Mouse (Mus musculus) inflammation-experienced regulatory T-cells, adult 6 months (primary cell): ENCODE data around the gene Gzma. TPM values are rescaled to one million over a fixed set of nuclear protein-coding genes. Genes with fewer than 3 reads are reported as not detected.

Source experiments
- ATAC-seq: one replicate; pipeline ENCODE4 v1.8.0; 2017
- polyA plus RNA-seq, 3 experiments: library from polyadenylated mRNA; unstranded; fragments of 100-300 nt; shearing (Covaris generic); gene quantifications; one replicate each; pipeline ENCODE4 v1.2.1; 2017

The Gzma gene
- 10 to 100 TPM in 1 of 3 experiments, under 1 TPM in 1, not detected in 1; 0.98 to 40.3 TPM for polyA plus RNA-seq

DNA sequence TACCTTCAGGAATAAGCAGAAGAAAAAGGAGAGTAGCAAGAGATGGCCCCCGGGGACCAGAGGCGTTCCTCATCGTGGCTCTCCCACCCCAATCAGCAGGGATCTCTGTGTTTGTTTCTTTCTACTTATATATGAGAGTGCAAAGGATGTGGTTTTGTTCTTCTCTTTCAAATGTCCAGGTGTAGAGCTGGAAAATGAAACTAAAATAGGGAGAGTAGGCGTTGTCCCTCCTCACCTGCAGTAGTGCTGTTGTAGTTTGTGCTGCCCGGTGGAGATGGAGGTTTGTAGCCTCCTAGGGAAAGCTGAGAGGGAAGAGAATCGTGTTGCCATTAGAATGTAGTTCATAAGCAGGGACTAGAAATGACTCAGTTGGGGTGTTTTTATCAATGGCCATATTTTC lies at the start of gene Gzma:
Gzma (minus strand) TSS at position 103 of the 400 bp plus-strand sequence.
- ATAC-seq = peak; percentile 83

DNA sequence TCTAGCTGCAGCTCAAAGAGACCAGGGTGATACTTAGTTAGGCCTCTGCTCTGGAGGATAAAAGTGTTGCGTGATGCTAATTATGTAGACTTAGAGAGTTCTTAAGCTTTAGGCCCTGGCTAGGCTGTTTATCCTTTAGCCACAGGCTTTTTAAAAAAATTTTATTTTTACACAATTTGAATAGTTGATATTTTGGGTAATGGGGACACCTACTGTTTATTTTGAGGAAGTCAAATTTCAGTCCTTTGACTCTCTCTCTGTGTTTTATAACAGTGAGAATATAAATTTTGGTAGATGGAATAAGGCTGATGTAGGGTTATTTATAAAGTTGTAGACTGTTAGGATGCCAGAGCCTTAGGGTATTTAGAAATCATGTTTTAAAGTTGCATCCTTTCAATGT lies 38.8 kb upstream of the Gzma start:
- no peak for ATAC-seq

DNA sequence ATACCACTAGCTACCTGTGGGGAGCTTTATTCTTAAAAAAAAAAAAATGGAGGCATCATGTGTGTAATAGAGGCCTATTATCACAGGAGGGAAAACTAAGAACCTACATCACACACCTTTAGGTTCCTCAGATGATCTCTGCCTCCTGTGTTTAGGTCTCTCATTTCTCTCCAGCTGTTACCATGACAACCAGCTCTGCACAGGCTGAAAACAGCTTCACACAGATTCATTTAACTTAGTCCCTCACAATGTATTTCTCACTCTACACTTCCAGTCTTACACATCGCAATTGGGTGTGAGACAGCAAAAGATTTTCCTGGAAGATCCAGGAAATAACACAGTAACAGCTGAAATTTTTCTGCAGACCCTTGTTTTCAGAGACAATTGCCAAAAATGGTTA lies 29.2 kb upstream of the Gzma start:
- ATAC-seq = no peak

DNA sequence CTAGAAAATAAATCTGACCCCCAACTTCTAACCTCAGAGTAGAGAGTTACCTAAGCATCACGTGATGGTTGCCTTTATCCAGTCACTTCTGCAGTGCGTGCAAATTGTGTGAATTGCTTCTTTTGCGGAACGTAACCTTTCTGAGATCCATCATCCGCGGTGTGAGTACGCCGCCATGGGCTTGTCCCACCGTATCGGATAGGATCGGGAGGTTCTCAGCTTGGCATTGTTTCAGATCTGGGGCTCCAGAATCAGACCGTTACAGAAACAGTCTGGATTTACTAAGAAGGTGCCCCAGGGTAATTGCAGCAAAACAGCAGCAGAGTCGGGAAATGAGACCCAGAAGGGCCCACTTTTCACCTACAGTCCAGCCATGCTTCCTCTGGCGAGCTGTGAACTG lies 20.5 kb upstream of the Gzma start:
- no peak for ATAC-seq

DNA sequence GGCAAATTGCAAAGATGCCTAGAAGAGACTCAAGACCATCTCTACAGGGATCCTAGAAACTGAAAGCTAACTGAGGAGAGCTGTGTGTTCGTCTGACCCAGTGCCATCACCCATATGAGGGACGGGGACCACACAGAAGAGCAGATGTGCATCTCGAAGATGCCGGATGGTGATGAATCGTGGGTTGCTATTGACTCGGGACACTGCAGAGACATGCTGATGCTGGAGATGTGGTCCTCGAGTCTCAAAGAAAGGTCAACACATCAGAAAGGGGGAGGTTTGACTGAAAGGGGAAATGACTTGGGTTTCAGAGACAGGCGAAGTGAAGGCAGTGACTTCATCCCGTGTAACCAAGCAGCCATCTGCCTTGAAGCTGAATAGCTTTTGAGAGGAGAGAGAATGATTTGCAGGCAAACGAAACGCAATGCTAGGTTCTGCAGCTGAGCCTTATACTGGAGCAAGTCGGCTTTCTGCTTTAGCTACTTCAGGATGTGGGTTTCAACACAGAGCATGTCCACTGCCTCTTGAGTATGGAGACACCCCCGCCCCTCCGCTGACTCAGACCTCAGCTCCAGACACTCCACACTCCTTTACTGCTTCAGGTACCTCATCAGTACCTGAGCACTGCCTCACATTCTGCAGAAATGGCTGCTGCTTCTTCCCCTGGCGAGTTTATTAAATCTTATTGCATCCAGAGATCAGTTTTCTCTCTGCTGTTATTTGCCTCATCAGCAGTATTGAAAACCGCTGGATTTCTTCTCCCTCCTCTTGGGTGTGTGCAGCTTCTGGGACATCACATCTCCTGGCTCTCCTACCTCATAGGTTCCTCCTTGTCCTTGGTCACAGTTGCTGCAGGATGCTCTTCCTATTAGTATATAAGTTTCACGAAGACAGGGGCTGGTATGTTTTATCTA lies 19.8 kb upstream of the Gzma start:
- ATAC-seq = peak; percentile 95

DNA sequence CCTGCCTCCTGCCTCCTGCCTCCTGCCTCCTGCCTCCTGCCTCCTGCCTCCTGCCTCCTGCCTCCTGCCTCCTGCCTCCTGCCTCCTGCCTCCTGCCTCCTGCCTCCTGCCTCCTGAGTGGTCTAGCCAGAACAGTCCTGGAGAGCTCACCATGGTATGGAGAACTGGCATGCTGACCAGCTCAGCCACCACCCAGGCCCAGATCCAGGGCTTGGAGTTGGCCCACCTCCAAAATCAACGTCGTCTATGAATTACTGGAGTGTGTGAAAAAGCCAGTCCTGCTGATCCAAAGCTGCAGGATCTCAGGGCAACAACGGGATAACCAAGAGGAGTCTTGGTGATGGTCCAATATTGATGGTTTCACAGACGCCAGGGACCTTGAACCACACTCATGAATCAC lies 18.2 kb upstream of the Gzma start:
- ATAC-seq = no peak

DNA sequence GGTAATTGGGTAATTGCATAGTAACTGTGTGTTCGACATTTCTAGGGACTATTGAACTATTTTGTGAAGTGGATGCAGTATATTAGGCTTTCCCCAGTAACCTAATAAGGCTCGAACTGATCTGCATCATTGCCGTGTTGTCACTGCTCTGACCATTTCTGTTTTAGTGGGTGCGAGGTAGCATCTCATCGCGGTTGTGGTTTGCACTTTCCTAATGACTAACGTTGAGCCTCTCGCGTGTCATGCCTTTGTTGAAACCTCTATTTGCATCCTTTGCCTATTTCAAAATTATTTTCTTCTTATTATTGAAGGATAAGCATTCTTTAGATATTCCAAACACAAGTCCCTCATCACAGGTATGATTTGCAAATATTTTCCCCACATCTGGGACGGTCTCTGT lies 4.0 kb upstream of the Gzma start:
- ATAC-seq = no peak

DNA sequence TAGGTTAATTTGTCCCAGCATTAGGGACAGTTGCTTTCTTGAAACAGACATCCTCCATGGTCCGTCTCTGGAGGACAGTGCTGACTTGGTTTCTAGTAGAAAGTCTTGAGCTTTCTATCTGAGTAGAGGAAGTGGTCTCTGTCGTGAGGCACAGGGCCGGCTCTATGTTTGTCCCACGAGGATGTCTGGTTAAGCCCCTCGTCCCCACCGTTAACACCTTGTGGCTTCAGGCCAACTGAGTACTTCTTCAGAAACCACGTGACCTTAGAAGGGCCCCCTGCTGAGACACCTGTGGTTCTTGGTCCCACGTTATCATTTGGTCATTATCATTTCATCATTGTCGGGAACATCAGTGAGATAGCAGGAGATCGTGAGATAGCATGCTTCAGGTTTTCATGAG lies 1.0 kb upstream of the Gzma start:
- no peak for ATAC-seq

DNA sequence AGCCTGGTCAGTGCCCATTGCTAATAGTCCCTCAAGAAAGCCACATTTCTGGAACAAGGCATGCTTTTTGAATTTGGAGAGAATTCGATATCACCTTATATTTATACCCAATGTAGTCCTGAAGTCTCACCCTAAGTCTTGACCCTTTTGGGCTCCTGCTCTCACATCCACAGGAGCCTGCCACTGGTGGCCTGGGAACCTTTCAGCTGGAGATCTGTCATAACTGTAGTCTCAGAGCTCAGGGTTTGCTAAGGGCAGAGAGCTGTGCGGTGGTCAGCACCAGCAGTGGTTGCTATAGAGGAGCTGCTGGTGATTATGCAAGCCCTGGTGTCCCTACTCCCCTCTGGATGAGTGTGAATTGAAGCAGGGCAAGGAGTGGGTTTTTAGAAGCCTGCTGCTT lies 2.4 kb downstream of the Gzma start:
- no peak for ATAC-seq

DNA sequence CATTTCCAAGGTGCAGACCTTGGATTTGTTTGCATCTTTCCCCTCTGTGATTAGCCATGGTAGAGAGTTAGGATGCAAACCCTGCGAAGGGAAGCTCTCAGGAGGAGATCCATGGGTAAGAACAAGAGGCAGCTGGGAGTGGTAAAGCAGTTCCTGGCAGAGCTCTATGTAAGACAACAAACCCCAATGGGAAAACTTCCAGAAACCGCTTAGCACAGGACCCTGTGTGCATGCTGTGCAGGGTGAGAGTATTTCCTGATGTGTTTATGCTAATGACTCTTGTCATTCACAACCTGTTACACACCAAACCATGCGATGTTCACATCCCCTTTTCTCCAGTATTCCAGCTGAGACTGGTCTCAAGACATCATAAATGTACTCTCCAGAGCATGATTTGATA lies 3.8 kb downstream of the Gzma start:
- ATAC-seq = no peak

DNA sequence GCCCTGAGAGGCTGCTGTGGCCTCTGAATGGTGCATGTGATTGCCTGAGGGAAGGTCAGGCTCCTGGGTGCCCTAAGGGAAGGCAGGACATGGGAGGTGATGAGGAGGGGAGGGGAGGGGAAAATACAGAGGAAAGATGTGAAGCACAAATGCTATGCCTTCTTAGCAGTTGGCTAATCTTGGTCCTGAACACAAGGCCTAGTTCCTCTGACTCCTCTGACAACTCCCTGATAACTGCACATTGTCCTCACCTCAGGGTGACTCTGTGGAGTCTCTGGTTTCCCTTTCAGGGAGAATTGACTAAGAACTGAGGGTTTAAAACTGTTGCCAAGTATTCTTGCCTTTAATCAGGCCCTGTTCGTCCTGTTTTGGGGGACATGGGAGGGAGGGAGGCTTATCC lies 6.2 kb downstream of the Gzma start:
- ATAC-seq = no peak

DNA sequence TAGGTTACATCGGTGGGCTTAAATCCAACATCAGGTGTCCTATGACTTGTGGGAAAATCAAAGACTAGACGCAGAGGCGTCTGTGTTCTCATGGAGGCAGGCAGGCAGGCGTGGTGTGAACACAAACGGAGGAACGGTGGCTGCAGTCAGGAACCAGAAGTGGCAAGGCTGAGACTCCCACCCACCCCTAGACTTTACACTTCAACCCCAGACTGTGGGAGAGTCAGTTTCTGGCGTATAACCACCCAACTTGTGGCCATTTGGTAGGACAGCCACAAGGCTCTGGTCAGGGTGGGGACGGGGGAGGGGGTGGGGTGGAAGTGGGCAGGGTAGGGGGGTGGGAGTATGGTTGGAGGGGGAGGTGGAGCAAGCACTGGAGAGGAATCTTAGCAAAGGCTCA lies 10.3 kb downstream of the Gzma start:
- no peak for ATAC-seq

DNA sequence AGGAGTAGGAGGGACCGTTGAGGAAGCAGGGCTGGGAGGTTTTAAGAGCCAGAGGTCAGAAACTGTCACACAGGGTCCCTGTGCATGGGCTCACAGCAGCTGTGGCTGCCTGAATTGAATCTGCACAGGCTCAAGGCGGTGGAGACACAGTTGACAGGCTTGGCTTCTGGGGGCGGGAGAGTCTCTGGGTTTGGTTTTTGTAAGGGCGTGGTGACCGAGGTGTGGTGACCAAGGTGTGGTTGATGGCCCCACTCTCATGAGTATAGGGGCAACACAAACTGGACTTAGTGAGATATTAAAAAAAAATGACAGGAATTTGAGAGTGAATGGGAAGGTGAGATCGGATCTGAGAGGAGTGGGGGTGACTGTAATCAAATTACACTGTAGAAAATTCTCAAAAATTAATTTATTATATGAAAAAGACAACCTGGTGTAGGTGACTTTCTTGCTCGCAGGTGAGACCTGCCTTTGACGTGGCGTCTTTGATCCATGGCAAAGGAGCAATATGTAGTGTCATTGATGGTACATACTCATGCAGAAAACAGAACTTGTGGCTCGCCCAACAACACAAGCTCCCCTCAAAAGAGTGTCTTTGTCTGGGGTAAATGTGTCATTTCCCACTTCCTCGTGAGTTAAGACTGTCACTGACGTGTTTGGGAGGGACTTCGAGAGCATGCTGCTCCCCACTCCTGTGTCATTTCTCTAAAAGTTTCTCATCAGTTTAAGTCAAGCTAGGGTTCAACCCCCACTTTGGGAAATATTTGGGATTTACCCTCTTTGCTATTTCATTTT lies 13.4 kb downstream of the Gzma start:
- no peak for ATAC-seq

DNA sequence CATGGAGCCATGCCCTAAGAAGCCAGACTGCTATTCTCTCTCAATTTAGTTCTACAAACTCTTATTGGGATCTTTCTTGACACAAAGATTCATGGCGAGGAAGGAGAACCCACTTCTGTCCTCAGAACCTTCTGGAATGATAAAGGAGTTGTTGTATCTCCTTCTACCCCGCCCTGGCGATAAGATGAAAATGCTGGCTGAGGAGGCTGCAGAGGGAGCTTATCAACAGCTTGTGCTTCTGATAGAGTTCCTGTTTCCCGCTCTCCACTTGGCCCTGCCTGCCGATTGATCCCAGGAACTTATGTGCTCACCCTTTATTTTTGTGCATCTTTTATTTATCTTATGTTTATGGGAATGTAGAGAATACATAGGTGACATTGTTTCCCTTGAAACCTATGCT lies 16.0 kb downstream of the Gzma start:
- ATAC-seq = no peak

DNA sequence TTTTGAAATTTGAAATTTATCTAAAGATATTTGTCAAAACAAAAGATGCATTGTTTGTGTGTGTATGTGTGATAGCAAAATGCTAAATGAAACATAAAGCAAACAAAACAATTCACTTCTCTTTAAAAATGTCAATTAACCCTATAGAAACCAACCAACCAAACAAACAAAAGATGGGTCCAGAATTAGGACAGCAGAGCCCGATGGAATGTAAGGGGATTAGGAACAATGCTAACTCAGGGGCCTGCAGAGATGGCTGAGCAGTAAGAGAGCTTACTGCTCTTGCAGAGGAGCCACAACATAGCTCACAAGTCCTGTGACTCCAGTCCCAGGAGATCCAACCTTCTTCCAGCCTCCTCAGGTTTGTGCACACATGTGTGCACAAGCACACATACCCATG lies 18.7 kb downstream of the Gzma start:
- no peak for ATAC-seq

DNA sequence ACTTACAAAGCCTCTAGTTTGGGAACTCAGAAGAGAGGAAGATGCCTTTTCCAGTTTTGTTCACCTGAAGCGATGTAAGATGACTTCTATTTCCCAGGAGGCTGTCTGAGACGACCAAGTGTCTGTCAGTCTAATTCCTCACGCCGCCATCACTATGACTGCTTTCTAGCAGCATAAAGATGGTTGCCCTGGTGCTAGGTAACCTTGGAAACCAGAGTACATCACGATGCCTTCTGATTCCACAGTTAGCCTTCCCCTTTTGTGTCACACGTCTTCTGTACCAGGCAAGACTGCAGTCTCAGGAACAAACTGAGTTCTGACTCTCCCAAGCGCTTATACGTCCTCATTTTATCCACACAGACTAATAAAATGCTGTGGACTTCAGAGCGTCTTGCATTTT lies 21.8 kb downstream of the Gzma start:
- no peak for ATAC-seq

DNA sequence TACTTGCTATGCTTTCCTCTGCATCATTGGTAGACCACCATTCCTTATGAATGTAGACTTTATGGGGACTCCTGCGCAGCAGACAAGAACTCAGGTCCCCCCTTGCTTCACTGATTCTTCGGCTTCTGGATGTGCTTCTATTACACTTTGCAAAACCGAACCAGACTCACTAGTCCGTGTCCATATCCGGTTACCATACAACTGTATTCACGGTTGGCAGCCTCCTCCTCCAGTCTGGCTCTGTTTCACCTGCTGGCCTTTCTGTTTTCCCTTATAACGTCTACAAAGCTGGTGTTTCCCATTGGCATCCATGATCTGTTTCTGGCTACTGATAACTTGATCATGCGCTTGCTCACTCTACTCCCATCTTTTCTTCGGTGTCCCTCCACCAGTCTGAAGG lies 36.2 kb downstream of the Gzma start:
- no peak for ATAC-seq

DNA sequence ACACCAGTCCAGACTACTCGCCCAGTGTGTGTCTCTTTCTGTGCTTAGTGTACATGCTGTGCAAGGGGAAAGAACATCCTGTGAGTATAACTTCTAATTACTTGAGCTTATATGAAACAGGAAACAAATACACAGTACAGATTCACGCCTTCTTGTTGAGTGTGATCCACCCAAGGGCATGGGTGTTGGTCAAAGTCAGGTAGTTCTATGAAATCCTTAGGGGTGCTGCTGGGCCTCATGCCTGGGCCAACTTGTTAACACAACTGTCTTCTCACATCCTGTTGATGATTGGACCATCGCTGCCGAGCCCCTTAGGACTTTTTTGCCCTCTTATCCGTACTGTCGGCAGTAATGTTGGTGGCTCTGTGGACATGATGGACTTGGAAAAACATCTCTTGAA lies 39.0 kb downstream of the Gzma start:
- ATAC-seq = no peak

DNA sequence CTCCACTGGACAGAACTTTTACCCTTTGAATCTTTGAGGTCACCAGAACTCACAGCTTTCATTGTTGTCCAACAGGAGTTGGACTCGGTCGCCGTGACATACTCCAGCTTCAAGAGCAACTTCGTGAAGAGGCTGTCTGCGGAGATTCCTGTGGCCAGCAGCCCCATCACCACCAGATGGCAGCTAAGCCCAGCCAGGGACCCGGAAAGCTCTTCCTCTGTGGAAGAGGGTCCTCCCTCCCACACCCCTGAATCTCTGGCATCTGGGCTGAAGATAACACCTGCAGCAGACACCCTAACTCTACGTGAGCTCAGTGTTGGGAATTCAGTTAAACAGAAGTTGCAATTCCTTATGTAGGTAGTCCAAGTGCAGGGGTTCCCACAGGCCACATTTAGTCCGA lies 45.0 kb downstream of the Gzma start:
- ATAC-seq = no peak

DNA sequence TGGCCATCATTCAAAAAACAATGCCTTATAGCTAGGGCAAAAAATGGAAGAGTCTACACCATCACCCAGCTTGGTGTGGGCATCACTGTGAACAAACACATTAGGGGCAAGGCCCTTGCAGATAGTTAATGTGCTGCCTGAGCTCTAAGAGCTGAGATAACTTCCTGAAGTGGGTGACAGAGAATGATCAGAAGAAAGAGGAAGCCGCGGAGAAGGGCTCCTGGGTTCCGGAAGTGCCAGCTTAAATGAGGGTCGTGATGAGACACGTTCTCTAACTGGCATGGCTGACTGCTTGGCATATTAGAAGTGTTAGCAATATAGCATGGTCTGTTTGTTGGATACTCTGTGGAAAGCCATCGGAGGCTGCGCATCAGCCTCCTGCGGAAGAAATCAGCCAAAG lies 46.6 kb downstream of the Gzma start:
- ATAC-seq = no peak

DNA sequence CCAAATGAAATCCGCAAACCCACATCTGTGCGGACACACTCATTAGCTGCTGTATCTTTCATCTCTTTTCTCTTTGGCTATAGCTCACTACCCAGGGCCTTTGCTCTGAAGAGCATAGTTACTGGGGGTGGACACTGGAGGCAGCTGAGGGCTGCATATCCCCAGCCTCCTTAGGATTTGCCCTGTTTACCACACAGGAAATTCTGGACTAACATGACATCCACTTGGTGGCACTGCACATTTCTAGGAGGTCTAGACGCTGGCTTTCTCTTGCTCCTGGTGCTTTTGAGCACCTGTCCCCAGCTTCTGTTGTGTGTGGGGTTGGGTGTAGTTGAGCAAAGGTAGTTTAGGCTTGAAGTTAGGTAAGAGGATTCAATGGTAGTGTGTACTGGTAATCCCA lies 53.1 kb downstream of the Gzma start:
- no peak for ATAC-seq

DNA sequence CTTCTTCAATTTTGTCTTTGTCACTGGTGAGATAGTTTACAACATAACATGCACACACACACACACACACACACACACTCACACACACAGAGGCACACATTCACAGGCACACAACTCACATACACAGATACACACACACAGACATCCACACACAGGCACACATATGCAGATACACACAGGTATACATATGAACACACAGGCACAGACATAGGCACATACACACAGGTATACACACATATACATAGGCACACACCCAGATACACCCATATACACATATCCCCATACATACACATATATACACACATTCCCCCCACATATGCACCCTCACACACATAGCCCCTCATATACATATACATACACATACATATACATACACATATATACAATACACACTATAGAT lies 53.8 kb downstream of the Gzma start:
- no peak for ATAC-seq

DNA sequence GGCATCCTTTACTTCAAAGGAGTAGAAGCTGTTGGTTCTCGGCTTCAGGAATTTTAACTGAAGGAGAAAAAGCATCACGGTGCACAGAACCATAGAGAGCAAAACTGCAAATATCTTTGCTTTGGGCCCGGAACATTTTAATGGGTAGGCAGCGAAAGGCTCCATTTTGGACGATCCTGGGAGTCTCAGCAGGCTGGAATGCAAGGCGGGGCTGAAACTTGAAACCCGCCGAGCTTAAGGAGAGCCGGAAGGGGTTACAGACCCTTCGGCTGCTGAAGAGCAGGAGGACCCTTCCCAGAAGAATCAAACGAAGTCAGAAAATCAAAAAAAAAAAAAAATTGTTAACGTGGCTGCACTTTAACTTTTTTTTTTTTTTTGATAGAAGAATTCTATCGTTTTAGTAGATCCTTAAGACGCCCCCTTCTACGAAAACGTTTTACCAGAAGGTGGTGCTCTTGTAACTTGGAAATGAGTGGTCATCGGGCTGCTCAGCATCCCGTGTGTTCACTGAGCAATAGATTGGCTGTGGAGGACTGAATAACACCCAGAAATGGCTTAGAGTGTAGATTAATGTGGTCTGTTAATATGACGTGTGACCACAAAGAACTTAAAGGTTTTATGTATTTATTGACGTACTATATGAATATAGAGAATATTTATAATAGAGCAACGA lies 54.4 kb downstream of the Gzma start, which contains the start of gene Gpx8:
Gpx8 (minus strand) TSS at position 200 of the 673 bp plus-strand sequence.
- no peak for ATAC-seq
